Mouse (Mus musculus): ENCODE results near the gene Sox30. TPM values are rescaled to one million over a fixed set of nuclear protein-coding genes. Genes with fewer than 3 reads are reported as not detected.

The Sox30 gene
- polyA plus RNA-seq, 1 experiment from 2014 or later, result 0.17 TPM

GRCm38 (mm10) chr11:46027952-46028814, 48.1 kb downstream of the Sox30 start:
- Histone ChIP-seq H3K9ac (ENCODE audit: low read length) (no peak overlapping the region), H3K4me3 (ENCODE audit: low read depth, low read length) (no peak overlapping the region), H3K9me3 (ENCODE audit: control insufficient read depth, low read length) (no peaks in the 10 kb centered on the region), H3K4me1 (replicated peaks; ENCODE audit: control insufficient read depth, insufficient read depth, low read length) (no peaks in the 10 kb centered on the region), H3K4me2 (ENCODE audit: low read depth, low read length, severe bottlenecking) (no peak overlapping the region), H3K36me3 (ENCODE audit: control insufficient read depth, insufficient read depth, low read length) (no peaks in the 10 kb centered on the region), H3K27me3 (ENCODE audit: control insufficient read depth, insufficient read depth, low read length) (no peaks in the 10 kb centered on the region), H3K27ac (ENCODE audit: low read depth, low read length) (no peak overlapping the region)
- DNase-seq (ENCODE audit: low spot score), result no peak
- 84% methylated on average over 6 of the region's 6 CpGs for WGBS
- no peak for ATAC-seq (replicated peaks; ENCODE audit: low FRiP score)

GRCm38 (mm10) chr11:46029485-46029884, 49.4 kb downstream of the Sox30 start:
- no peak for DNase-seq (ENCODE audit: low spot score)
- 79% methylated on average over 2 of the region's 2 CpGs for WGBS

GRCm38 (mm10) chr11:46030026-46030425, 49.9 kb downstream of the Sox30 start:
- H3K27ac ChIP-seq (ENCODE audit: low read depth, low read length), result no peak overlapping the region
- H3K9me3 ChIP-seq (ENCODE audit: control insufficient read depth, low read length), result no peaks in the 10 kb centered on the region
- no peak overlapping the region for H3K9ac ChIP-seq (ENCODE audit: low read length)
- no peak overlapping the region for H3K4me3 ChIP-seq (ENCODE audit: low read depth, low read length)
- no peaks in the 10 kb centered on the region for H3K27me3 ChIP-seq (ENCODE audit: control insufficient read depth, insufficient read depth, low read length)
- WGBS, result 49% methylated on average over 2 of the region's 2 CpGs
- H3K36me3 ChIP-seq (ENCODE audit: control insufficient read depth, insufficient read depth, low read length), result no peaks in the 10 kb centered on the region
- no peak overlapping the region for H3K4me2 ChIP-seq (ENCODE audit: low read depth, low read length, severe bottlenecking)
- DNase-seq (ENCODE audit: low spot score), result no peak
- no peak for ATAC-seq (replicated peaks; ENCODE audit: low FRiP score)
- no peaks in the 10 kb centered on the region for H3K4me1 ChIP-seq (replicated peaks; ENCODE audit: control insufficient read depth, insufficient read depth, low read length)

More at GRCm38 (mm10) chr11:46029485-46029884, 49.4 kb downstream of the Sox30 start:
- H3K27ac ChIP-seq (ENCODE audit: low read depth, low read length), result no peak overlapping the region
- no peaks in the 10 kb centered on the region for H3K36me3 ChIP-seq (ENCODE audit: control insufficient read depth, insufficient read depth, low read length)
- H3K4me1 ChIP-seq (replicated peaks; ENCODE audit: control insufficient read depth, insufficient read depth, low read length), result no peaks in the 10 kb centered on the region
- no peaks in the 10 kb centered on the region for H3K27me3 ChIP-seq (ENCODE audit: control insufficient read depth, insufficient read depth, low read length)
- no peak overlapping the region for H3K4me3 ChIP-seq (ENCODE audit: low read depth, low read length)
- no peak overlapping the region for H3K9ac ChIP-seq (ENCODE audit: low read length)
- no peaks in the 10 kb centered on the region for H3K9me3 ChIP-seq (ENCODE audit: control insufficient read depth, low read length)
- ATAC-seq (replicated peaks; ENCODE audit: low FRiP score), result no peak
- H3K4me2 ChIP-seq (ENCODE audit: low read depth, low read length, severe bottlenecking), result no peak overlapping the region

GRCm38 (mm10) chr11:46031470-46031869, 51.4 kb downstream of the Sox30 start:
- Histone ChIP-seq H3K4me1 (replicated peaks; ENCODE audit: control insufficient read depth, insufficient read depth, low read length) (no peaks in the 10 kb centered on the region), H3K9ac (ENCODE audit: low read length) (no peak overlapping the region), H3K27ac (ENCODE audit: low read depth, low read length) (no peak overlapping the region), H3K4me2 (ENCODE audit: low read depth, low read length, severe bottlenecking) (no peak overlapping the region), H3K4me3 (ENCODE audit: low read depth, low read length) (no peak overlapping the region), H3K27me3 (ENCODE audit: control insufficient read depth, insufficient read depth, low read length) (no peaks in the 10 kb centered on the region), H3K36me3 (ENCODE audit: control insufficient read depth, insufficient read depth, low read length) (no peaks in the 10 kb centered on the region), H3K9me3 (ENCODE audit: control insufficient read depth, low read length) (no peaks in the 10 kb centered on the region)
- 63% methylated on average over 3 of the region's 3 CpGs for WGBS
- ATAC-seq (replicated peaks; ENCODE audit: low FRiP score) (no peak), DNase-seq (ENCODE audit: low spot score) (no peak)

- DNase-seq (ENCODE audit: low spot score) (no peak), ATAC-seq (replicated peaks; ENCODE audit: low FRiP score) (no peak)
- no peaks in the 10 kb centered on the region for H3K36me3 ChIP-seq (ENCODE audit: control insufficient read depth, insufficient read depth, low read length)
- no peak overlapping the region for H3K9ac ChIP-seq (ENCODE audit: low read length)
- no peaks in the 10 kb centered on the region for H3K27me3 ChIP-seq (ENCODE audit: control insufficient read depth, insufficient read depth, low read length)
- H3K4me1 ChIP-seq (replicated peaks; ENCODE audit: control insufficient read depth, insufficient read depth, low read length), result no peaks in the 10 kb centered on the region
- H3K4me3 ChIP-seq (ENCODE audit: low read depth, low read length), result no peak overlapping the region
- WGBS, result 88% methylated on average over 7 of the region's 7 CpGs
- no peak overlapping the region for H3K4me2 ChIP-seq (ENCODE audit: low read depth, low read length, severe bottlenecking)
- no peaks in the 10 kb centered on the region for H3K9me3 ChIP-seq (ENCODE audit: control insufficient read depth, low read length)
- H3K27ac ChIP-seq (ENCODE audit: low read depth, low read length), result no peak overlapping the region
These were observed 52.8 kb downstream of the Sox30 start for GRCm38 (mm10) chr11:46032956-46033355.

- no peaks in the 10 kb centered on the region for H3K9me3 ChIP-seq (ENCODE audit: control insufficient read depth, low read length)
- H3K4me2 ChIP-seq (ENCODE audit: low read depth, low read length, severe bottlenecking), result no peak overlapping the region
- no peaks in the 10 kb centered on the region for H3K36me3 ChIP-seq (ENCODE audit: control insufficient read depth, insufficient read depth, low read length)
- H3K4me3 ChIP-seq (ENCODE audit: low read depth, low read length), result no peak overlapping the region
- no peaks in the 10 kb centered on the region for H3K27me3 ChIP-seq (ENCODE audit: control insufficient read depth, insufficient read depth, low read length)
- H3K9ac ChIP-seq (ENCODE audit: low read length), result no peak overlapping the region
- WGBS, result 97% methylated on average over 10 of the region's 10 CpGs
- no peaks in the 10 kb centered on the region for H3K4me1 ChIP-seq (replicated peaks; ENCODE audit: control insufficient read depth, insufficient read depth, low read length)
- H3K27ac ChIP-seq (ENCODE audit: low read depth, low read length), result no peak overlapping the region
- DNase-seq (ENCODE audit: low spot score) (no peak), ATAC-seq (replicated peaks; ENCODE audit: low FRiP score) (no peak)
These were observed 56.3 kb downstream of the Sox30 start for GRCm38 (mm10) chr11:46036374-46036773.

GRCm38 (mm10) chr11:46038901-46039300, 58.8 kb downstream of the Sox30 start:
- Histone ChIP-seq H3K9me3 (ENCODE audit: control insufficient read depth, low read length) (no peaks in the 10 kb centered on the region), H3K4me3 (ENCODE audit: low read depth, low read length) (no peak overlapping the region), H3K4me2 (ENCODE audit: low read depth, low read length, severe bottlenecking) (no peak overlapping the region), H3K27ac (ENCODE audit: low read depth, low read length) (no peak overlapping the region), H3K36me3 (ENCODE audit: control insufficient read depth, insufficient read depth, low read length) (no peaks in the 10 kb centered on the region), H3K27me3 (ENCODE audit: control insufficient read depth, insufficient read depth, low read length) (no peaks in the 10 kb centered on the region), H3K9ac (ENCODE audit: low read length) (no peak overlapping the region), H3K4me1 (replicated peaks; ENCODE audit: control insufficient read depth, insufficient read depth, low read length) (no peaks in the 10 kb centered on the region)
- 85% methylated on average over 15 of the region's 15 CpGs for WGBS
- DNase-seq (ENCODE audit: low spot score), result no peak
- no peak for ATAC-seq (replicated peaks; ENCODE audit: low FRiP score)

GRCm38 (mm10) chr11:46039335-46039734, 59.2 kb downstream of the Sox30 start:
- Histone ChIP-seq H3K27me3 (ENCODE audit: control insufficient read depth, insufficient read depth, low read length) (no peaks in the 10 kb centered on the region), H3K4me1 (replicated peaks; ENCODE audit: control insufficient read depth, insufficient read depth, low read length) (no peaks in the 10 kb centered on the region), H3K36me3 (ENCODE audit: control insufficient read depth, insufficient read depth, low read length) (no peaks in the 10 kb centered on the region), H3K27ac (ENCODE audit: low read depth, low read length) (no peak overlapping the region), H3K4me3 (ENCODE audit: low read depth, low read length) (no peak overlapping the region), H3K9me3 (ENCODE audit: control insufficient read depth, low read length) (no peaks in the 10 kb centered on the region), H3K4me2 (ENCODE audit: low read depth, low read length, severe bottlenecking) (no peak overlapping the region), H3K9ac (ENCODE audit: low read length) (no peak overlapping the region)
- DNase-seq (ENCODE audit: low spot score) (no peak), ATAC-seq (replicated peaks; ENCODE audit: low FRiP score) (no peak)
- 76% methylated on average over 11 of the region's 11 CpGs for WGBS
